11 mouse cellular contexts compared by ENCODE assay signal in the genomic region with DNA sequence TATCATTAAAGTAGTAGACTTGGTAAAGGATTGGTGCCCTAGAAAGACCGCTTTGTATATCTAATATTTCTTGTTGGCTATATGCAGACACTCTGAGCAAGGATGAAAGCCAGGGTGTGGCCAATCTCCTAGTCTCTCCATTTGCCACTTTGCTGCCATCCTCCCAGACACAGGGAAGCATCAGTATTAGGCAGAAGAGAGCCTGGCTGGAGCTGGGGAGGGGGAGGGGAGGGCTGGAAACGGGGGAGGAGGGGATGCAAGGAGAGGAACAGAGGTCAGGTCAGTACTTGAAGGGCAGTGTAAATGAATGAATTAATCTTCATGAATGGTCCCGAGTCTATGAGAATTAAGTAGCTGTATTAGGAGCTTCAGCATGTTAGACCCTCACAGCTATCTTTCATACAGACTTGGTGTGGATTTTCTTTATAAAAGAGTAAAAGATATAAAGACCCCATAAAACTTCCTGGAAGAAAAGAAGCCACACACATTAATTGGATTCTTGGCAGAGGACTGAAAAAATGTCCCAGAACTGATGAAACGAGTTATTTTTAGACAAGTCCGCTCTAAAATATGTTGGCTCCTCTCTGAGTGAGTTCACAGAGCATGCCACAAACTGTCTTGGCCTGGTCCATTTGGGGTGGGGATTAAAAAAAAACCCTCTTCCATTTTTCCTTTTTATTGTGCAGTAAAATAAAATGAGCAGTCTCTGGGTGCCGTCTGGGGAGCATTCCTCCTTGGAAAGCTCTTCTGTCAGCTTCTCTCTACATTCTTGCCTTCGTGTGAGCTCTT. TPM values are rescaled to one million over a fixed set of nuclear protein-coding genes. Genes with fewer than 3 reads are reported as not detected.
DNase-seq lines count a peak whose midpoint lies in the region; ATAC-seq and TF ChIP-seq lines count a peak whose summit lies in the region.
"Had no signal": no experiment of that assay in that cellular context is flagged by ENCODE, and none has a peak within 500 bp of the region (broad histone marks: within the 10 kb centered on the region; RNA-seq: fewer than 3 reads in every experiment).

No protein-coding gene starts in this region.

- H3K9ac ChIP-seq in lung, embryonic 16.5 days (ENCODE audit: low read length), result no peak overlapping the region
- H3K9ac ChIP-seq: forebrain, embryonic 12.5 days; liver, embryonic 13.5 days; midbrain, embryonic 13.5 days had no signal

- peak; percentile 85 for ATAC-seq in lung, embryonic 16.5 days (ENCODE audit: low read depth)
- ATAC-seq: midbrain, embryonic 13.5 days had no signal

- 27% methylated on average over 7 of the region's 7 CpGs for WGBS in lung, embryonic 16.5 days
- 49% methylated on average over 7 of the region's 7 CpGs for WGBS in lung, adult 2 months

- H3K36me3 ChIP-seq in lung, embryonic 16.5 days (ENCODE audit: control insufficient read depth, insufficient read depth, low read length), result no peaks in the 10 kb centered on the region
- no peaks in the 10 kb centered on the region for H3K36me3 ChIP-seq in myocyte (ENCODE audit: control insufficient read depth, insufficient read depth)
- H3K36me3 ChIP-seq: forebrain, embryonic 12.5 days; liver, embryonic 13.5 days; midbrain, embryonic 13.5 days had no signal

- peaks cover 13% of the 10 kb centered on the region for H3K4me1 ChIP-seq in lung, embryonic 16.5 days (replicated peaks; ENCODE audit: control insufficient read depth, insufficient read depth, low read length)
- H3K4me1 ChIP-seq in lung, adult 2 months (ENCODE audit: control insufficient read depth, insufficient read depth, low read length), result peaks cover 7% of the 10 kb centered on the region
- H3K4me1 ChIP-seq: liver, embryonic 13.5 days had no signal

- peak; percentile 35 for DNase-seq in gastrocnemius, adult 18-20 months (ENCODE audit: low spot score)
- no peak for DNase-seq in gastrocnemius, postnatal 14 days
- DNase-seq in lung, adult 2 months, result no peak
- peak; percentile 12 for DNase-seq in heart, postnatal 4 days
- no peak for DNase-seq in layer of hippocampus, adult 2 months (ENCODE audit: low spot score in 2 of 2)
- no peak for DNase-seq in ovary, adult 18-20 months (ENCODE audit: low spot score)
- DNase-seq: liver, embryonic 13.5 days had no signal

- no peaks in the 10 kb centered on the region for H3K9me3 ChIP-seq in lung, embryonic 16.5 days (ENCODE audit: control insufficient read depth, low read length)
- H3K9me3 ChIP-seq: forebrain, embryonic 12.5 days; liver, embryonic 13.5 days; midbrain, embryonic 13.5 days had no signal

- intact Hi-C loops in gastrocnemius, postnatal 14 days (cut with DNase I; ENCODE audit: low total_unique reads), result no loop called here

- H3K4me2 ChIP-seq in lung, embryonic 16.5 days (ENCODE audit: low read depth, low read length), result no peak overlapping the region
- peak overlapping the region; percentile 50 for H3K4me2 ChIP-seq in myocyte (ENCODE audit: low read depth)
- H3K4me2 ChIP-seq: forebrain, embryonic 12.5 days; liver, embryonic 13.5 days; midbrain, embryonic 13.5 days had no signal

- H3K27ac ChIP-seq in lung, embryonic 16.5 days (ENCODE audit: low read length), result peak overlapping the region; percentile 90
- no peak overlapping the region for H3K27ac ChIP-seq in layer of hippocampus, adult 2 months
- H3K27ac ChIP-seq: forebrain, embryonic 12.5 days; liver, embryonic 13.5 days; midbrain, embryonic 13.5 days had no signal

- no peak for TF ChIP-seq POLR2A in lung, adult 2 months (IDR thresholded peaks at IDR 0.05; ENCODE audit: borderline replicate concordance, extremely low read depth, low read depth, low read length)
- no peak for TF ChIP-seq POLR2A in myocyte (IDR thresholded peaks at IDR 0.05; ENCODE audit: insufficient read length, low read depth)

- H3K27me3 ChIP-seq in lung, embryonic 16.5 days (ENCODE audit: control insufficient read depth, insufficient read depth, low read depth, low read length), result no peaks in the 10 kb centered on the region
- H3K27me3 ChIP-seq in myocyte (ENCODE audit: control insufficient read depth, insufficient read depth, insufficient read length), result no peaks in the 10 kb centered on the region
- H3K27me3 ChIP-seq: forebrain, embryonic 12.5 days; liver, embryonic 13.5 days; midbrain, embryonic 13.5 days had no signal

- H3ac ChIP-seq in myocyte (ENCODE audit: control insufficient read depth, insufficient read length), result no peak overlapping the region

- H3K4me3 ChIP-seq in lung, embryonic 16.5 days (ENCODE audit: low read length), result no peak overlapping the region
- H3K4me3 ChIP-seq in lung, adult 2 months (replicated peaks; ENCODE audit: extremely low read depth, low read depth, low read length), result no peak overlapping the region
- H3K4me3 ChIP-seq in myocyte, result no peak overlapping the region
- H3K4me3 ChIP-seq in layer of hippocampus, adult 2 months, result no peak overlapping the region
- H3K4me3 ChIP-seq: forebrain, embryonic 12.5 days; liver, embryonic 13.5 days; midbrain, embryonic 13.5 days had no signal

- no peak for TF ChIP-seq CTCF in lung, adult 2 months (IDR thresholded peaks at IDR 0.05; ENCODE audit: insufficient read depth, low read length)
- TF ChIP-seq CTCF in layer of hippocampus, adult 2 months (conservative IDR thresholded peaks at IDR 0.05), result no peak

- H3K79me2 ChIP-seq in myocyte (ENCODE audit: control insufficient read depth, insufficient read depth), result no peaks in the 10 kb centered on the region

TF ChIP-seq in myocyte, 11 proteins besides CTCF, POLR2A, EP300 and RAD21:
- TF ChIP-seq TCF3 (IDR thresholded peaks at IDR 0.05; ENCODE audit: insufficient read length, low read depth) (no peak), MYOG (IDR thresholded peaks at IDR 0.05; ENCODE audit: control insufficient read depth in 1 of 3, insufficient read depth in 1 of 3, insufficient read length in 2 of 3, low read depth in 2 of 3) (no peak), REST (IDR thresholded peaks at IDR 0.05; ENCODE audit: insufficient read depth, insufficient read length) (no peak), CEBPB (IDR thresholded peaks at IDR 0.05; ENCODE audit: insufficient read depth, poor library complexity, severe bottlenecking) (no peak), MYOD1 (IDR thresholded peaks at IDR 0.05; ENCODE audit: control insufficient read depth in 1 of 3, insufficient read length in 2 of 3, low read depth in 2 of 3) (no peak), MAX (IDR thresholded peaks at IDR 0.05; ENCODE audit: low read depth) (no peak), E2F4 (IDR thresholded peaks at IDR 0.05; ENCODE audit: insufficient read depth) (no peak), USF1 (IDR thresholded peaks at IDR 0.05; ENCODE audit: low read depth) (no peak), POLR2AphosphoS2 (IDR thresholded peaks at IDR 0.05; ENCODE audit: insufficient read length, low read depth) (no peak)
TF ChIP-seq in myocyte: peak in this region for 0.

RNA-seq across cellular contexts. Expression of gene Nedd9, which starts 23.7 kb away (rescaled TPM):
- total RNA-seq in gastrocnemius, adult 18-20 months (2021), result 10 to 100 TPM in 1 of 2 experiments, 1 to 10 TPM in 1; 4.5 to 11.9 TPM
- total RNA-seq in gastrocnemius, postnatal 14 days (2021), result 10 to 100 TPM in 1 of 2 experiments, 1 to 10 TPM in 1; 9.0 to 11.4 TPM
- 76.1 and 77.6 TPM in 2 replicates for polyA plus RNA-seq in lung, embryonic 16.5 days (2015; fragmentation: Nextera tagmentation; extraction: Ambion mirVana)
- polyA plus RNA-seq in lung, adult 2 months (2012; rRNA removed), result 49.2 and 60.8 TPM in 2 replicates
- total RNA-seq in heart, postnatal 4 days (2021), result 10 to 100 TPM; 40.2 to 40.3 TPM
- polyA plus RNA-seq in myocyte (2012; fragmentation: generic; extraction: Trizol), result 11.6 TPM
- 10 to 100 TPM; 12.4 to 14.1 TPM for total RNA-seq in layer of hippocampus, adult 2 months (2021)

Comparison
In these comparisons a context has a peak if more than half of its experiments do, and no peak if none do; other contexts are left out.
1. DNase-seq: peak in gastrocnemius, adult 18-20 months (single experiment) and heart, postnatal 4 days (single experiment); none in gastrocnemius, postnatal 14 days (single experiment), lung, adult 2 months (single experiment), layer of hippocampus, adult 2 months (0 of 2) and ovary, adult 18-20 months (single experiment).